Mouse (Mus musculus): Measurements from ENCODE around the gene Dnajb9. TPM values are rescaled to one million over a fixed set of nuclear protein-coding genes. Genes with fewer than 3 reads are reported as not detected.
"Not testable (repeated sequence)": the region's sequence is repeated elsewhere in the genome, so short reads cannot be mapped to it uniquely, and the experiment has no call there.

Gene Dnajb9
- polyA plus RNA-seq, 1 experiment from 2014 or later = 17.1 TPM

- Histone ChIP-seq H3K4me3 (ENCODE audit: low read depth, low read length) (peak overlapping the region; percentile 58), H3K9ac (peak overlapping the region; percentile 75), H3K27ac (ENCODE audit: low read depth) (no peak overlapping the region), H3K36me3 (ENCODE audit: insufficient read depth) (no peaks in the 10 kb centered on the region), H3K4me2 (peak overlapping the region; percentile 75), H3K27me3 (ENCODE audit: insufficient read depth, low read length) (no peaks in the 10 kb centered on the region), H3K9me3 (ENCODE audit: low read depth, low read length) (no peaks in the 10 kb centered on the region), H3K4me1 (ENCODE audit: insufficient read depth) (no peaks in the 10 kb centered on the region)
- peak; percentile 46 for DNase-seq
- 1% methylated on average over 80 of the region's 89 CpGs for WGBS
- TF ChIP-seq CTCF (IDR thresholded peaks at IDR 0.05; ENCODE audit: low read depth) = no peak
- ATAC-seq (ENCODE audit: insufficient read depth) = peak; percentile 70; the same call in 1 of the 2 replicates
Observed at GRCm38 (mm10) chr12:44221651-44222356, 11.7 kb upstream of the Dnajb9 start.

- not testable (repeated sequence) for H3K36me3 ChIP-seq (ENCODE audit: insufficient read depth); H3K27me3 ChIP-seq (ENCODE audit: insufficient read depth, low read length); H3K27ac ChIP-seq (ENCODE audit: low read depth); DNase-seq; H3K9me3 ChIP-seq (ENCODE audit: low read depth, low read length); ATAC-seq (ENCODE audit: insufficient read depth); H3K4me1 ChIP-seq (ENCODE audit: insufficient read depth)
- Histone ChIP-seq H3K9ac (peak within 1 kb of the TSS; percentile 75), H3K4me3 (ENCODE audit: low read depth, low read length) (peak within 1 kb of the TSS; percentile 58), H3K4me2 (peak within 1 kb of the TSS; percentile 75)
- WGBS = 92% methylated on average over 2 of the region's 2 CpGs
Observed at GRCm38 (mm10) chr12:44221070-44221469, 10.9 kb upstream of the Dnajb9 start, which contains the start of gene Pnpla8. Gene Pnpla8, plus strand, starts transcription at chr12:44221370.

DNA sequence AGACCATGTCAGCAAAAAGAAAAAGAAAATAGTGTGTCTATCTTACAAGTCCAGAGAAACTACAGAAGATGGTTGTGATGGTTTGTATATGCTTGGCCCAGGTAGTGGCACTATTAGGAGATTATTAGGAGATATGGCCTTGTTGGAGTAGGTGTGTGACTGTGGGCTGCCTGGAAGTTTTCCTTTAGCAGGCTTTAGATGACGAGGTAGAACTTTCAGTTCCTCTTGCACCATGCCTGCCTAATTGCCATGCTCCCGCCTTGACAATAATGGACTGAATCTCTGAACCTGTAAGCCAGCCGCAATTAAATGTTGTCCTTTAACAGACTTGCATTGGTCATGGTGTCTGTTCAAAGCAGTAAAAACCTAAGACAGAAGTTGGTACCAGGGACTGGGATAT, 1.4 kb upstream of the Dnajb9 start:
- TF ChIP-seq CTCF (IDR thresholded peaks at IDR 0.05; ENCODE audit: low read depth) = no peak
- 90% methylated on average over 3 of the region's 3 CpGs for WGBS
- Histone ChIP-seq H3K4me1 (ENCODE audit: insufficient read depth) (peaks cover 4% of the 10 kb centered on the region), H3K36me3 (ENCODE audit: insufficient read depth) (no peaks in the 10 kb centered on the region), H3K4me3 (ENCODE audit: low read depth, low read length) (no peak overlapping the region), H3K27me3 (ENCODE audit: insufficient read depth, low read length) (no peaks in the 10 kb centered on the region), H3K9ac (no peak overlapping the region), H3K9me3 (ENCODE audit: low read depth, low read length) (no peaks in the 10 kb centered on the region), H3K4me2 (no peak overlapping the region), H3K27ac (ENCODE audit: low read depth) (no peak overlapping the region)
- DNase-seq (no peak), ATAC-seq (ENCODE audit: insufficient read depth) (no peak)

DNA sequence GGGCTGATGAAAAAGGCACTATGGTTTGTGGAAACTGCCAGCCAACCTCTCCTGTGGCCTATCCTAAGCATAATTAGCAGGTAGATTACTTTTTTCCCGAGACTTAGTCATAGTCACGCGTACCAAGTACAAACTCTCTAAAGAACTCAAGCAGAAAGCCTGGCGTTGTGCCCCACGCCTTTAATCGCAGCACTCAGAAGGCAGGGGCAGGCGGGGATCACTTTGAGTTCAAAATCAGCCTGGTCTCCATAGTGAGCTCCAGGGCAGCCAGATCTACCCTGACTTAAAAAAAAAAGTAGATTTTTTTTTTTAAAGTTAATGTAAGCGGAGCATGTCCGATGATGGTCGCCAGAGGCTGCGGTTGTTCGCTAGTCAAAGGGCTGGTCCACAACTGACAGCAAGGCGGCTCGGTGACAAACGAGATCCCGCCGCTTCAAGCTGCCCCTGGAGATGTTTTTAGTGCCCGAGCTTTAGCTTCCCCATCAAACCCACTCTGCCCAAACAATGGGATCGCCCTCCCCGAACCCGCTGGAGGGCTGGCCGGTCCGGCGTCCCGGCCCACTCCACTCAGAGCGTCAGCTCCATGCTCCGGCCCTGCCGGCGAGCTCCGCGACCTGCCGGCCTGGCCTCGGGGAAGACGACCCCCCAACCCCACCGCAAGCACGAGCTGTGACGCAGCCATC, 844 bp downstream of the Dnajb9 start:
- Histone ChIP-seq H3K9me3 (ENCODE audit: low read depth, low read length) (no peaks in the 10 kb centered on the region), H3K27ac (ENCODE audit: low read depth) (peak overlapping the region; percentile 85), H3K4me2 (peak overlapping the region; percentile 71), H3K36me3 (ENCODE audit: insufficient read depth) (peaks cover 4% of the 10 kb centered on the region; the same call in 1 of the 2 replicates), H3K9ac (peak overlapping the region; percentile 87), H3K4me1 (ENCODE audit: insufficient read depth) (peaks cover 4% of the 10 kb centered on the region), H3K4me3 (ENCODE audit: low read depth, low read length) (peak overlapping the region; percentile 92), H3K27me3 (ENCODE audit: insufficient read depth, low read length) (no peaks in the 10 kb centered on the region)
- under 1% methylated on average over 37 of the region's 37 CpGs for WGBS
- 0 out of 2 replicates have a peak, but pooled peaks have one; percentile 3 for TF ChIP-seq CTCF (IDR thresholded peaks at IDR 0.05; ENCODE audit: low read depth)
- DNase-seq (peak; percentile 49), ATAC-seq (ENCODE audit: insufficient read depth) (no peak; the same call in 1 of the 2 replicates)

DNA sequence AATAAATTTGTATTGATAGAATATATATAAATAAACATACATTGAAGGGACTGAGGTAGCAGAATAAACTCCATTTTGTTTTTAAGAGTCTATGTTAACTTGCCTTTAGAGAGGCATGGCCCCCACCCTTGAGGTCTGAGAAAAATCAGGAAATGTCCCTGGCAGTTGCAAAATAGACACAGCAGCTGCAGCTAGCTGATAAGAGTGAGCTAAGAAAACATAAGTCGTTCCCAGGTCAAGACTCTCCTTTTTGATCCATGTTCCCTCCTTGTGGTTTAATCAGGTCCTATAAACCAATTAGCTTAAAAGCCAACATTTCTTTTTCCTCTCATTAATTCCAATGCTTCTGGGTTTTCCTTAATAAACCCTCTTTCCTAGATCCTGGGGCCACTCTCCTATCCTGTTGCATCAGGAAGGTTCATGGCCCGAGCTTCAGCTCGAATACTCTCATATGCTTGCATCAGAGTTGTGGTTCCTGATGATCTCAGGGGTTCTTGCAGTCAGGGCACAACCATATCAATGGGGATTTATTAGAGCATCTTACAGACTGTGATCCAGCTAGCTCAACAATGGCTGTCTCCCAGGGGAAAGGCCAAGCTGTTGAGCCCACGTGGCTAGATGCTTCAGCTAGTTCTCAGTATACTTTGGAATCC, 12.1 kb downstream of the Dnajb9 start:
- 38% methylated on average over 4 of the region's 4 CpGs for WGBS
- no peaks in the 10 kb centered on the region for H3K4me1 ChIP-seq (ENCODE audit: insufficient read depth)
- H3K9me3 ChIP-seq (ENCODE audit: low read depth, low read length) = no peaks in the 10 kb centered on the region
- no peak overlapping the region for H3K4me2 ChIP-seq
- H3K4me3 ChIP-seq (ENCODE audit: low read depth, low read length) = no peak overlapping the region
- H3K9ac ChIP-seq = no peak overlapping the region
- no peak for TF ChIP-seq CTCF (IDR thresholded peaks at IDR 0.05; ENCODE audit: low read depth)
- H3K36me3 ChIP-seq (ENCODE audit: insufficient read depth) = no peaks in the 10 kb centered on the region
- no peak overlapping the region for H3K27ac ChIP-seq (ENCODE audit: low read depth)
- DNase-seq (peak; percentile 43), ATAC-seq (ENCODE audit: insufficient read depth) (no peak; the same call in 1 of the 2 replicates)
- no peaks in the 10 kb centered on the region for H3K27me3 ChIP-seq (ENCODE audit: insufficient read depth, low read length)

DNA sequence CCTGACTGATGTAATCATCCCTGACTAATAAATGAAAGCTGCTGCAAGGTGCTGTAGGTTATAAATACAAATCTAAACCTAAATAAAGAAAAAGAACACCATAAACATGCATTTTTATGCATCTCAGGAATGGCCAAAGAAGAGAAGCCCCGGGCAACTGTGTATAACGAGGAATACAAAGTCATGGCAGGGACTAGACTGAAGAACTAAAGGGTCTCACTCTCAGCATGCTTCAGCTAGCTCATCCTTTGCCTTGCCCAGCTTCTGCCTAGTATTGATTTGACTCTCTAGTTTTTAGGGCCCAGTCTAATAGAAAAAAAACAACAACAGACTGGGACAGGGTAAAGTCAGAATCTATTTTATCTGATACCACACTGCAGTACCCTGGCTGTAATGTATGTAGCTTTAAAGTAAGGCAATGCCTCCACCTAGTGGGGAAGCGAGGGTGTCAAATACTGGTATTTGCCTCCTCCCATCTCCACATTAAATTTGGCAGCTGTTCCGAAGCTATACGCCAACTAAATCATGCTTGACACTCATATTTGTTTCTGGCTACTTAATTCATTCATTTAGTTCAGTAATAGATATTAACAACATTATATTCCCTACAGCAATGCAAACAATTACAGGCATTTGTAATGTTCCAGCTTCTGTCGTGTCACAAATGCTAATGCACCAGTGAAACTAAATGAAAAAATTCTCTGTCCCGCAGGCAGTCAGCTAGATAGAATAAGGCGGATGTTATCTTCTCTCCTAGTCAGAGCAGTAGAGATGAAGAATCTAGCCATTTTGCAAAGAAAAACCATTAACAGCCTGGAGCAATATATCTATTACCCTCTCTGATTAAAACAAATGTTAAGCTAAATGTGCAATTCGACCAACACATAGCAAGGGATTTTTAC, 28.8 kb downstream of the Dnajb9 start:
- Histone ChIP-seq H3K27ac (ENCODE audit: low read depth) (no peak overlapping the region), H3K4me3 (ENCODE audit: low read depth, low read length) (no peak overlapping the region), H3K27me3 (ENCODE audit: insufficient read depth, low read length) (no peaks in the 10 kb centered on the region), H3K4me1 (ENCODE audit: insufficient read depth) (no peaks in the 10 kb centered on the region), H3K9ac (no peak overlapping the region), H3K4me2 (no peak overlapping the region), H3K9me3 (ENCODE audit: low read depth, low read length) (no peaks in the 10 kb centered on the region), H3K36me3 (ENCODE audit: insufficient read depth) (no peaks in the 10 kb centered on the region)
- 44% methylated on average over 9 of the region's 9 CpGs for WGBS
- ATAC-seq (ENCODE audit: insufficient read depth) (peak; percentile 91), DNase-seq (peak; percentile 88)
- TF ChIP-seq CTCF (IDR thresholded peaks at IDR 0.05; ENCODE audit: low read depth) = peak; percentile 82

Data from lung, embryonic 14.5 days (tissue).